Mouse (Mus musculus) intestine, embryonic 14.5 days (tissue): ENCODE results near the gene Plxna1. TPM values are rescaled to one million over a fixed set of nuclear protein-coding genes. Genes with fewer than 3 reads are reported as not detected.

ENCODE experiments used
- ATAC-seq: fragments of 200-750 bp; cut with Nextera tagmentation; replicated peaks from 2 replicates; pipeline ENCODE4 v1.8.0; 2017; ENCODE audit warnings: low read depth, moderate number of reproducible peaks, moderate TSS enrichment, moderate library complexity; ENCODE audit not compliant: low FRiP score, low TSS enrichment
- DNase-seq: peaks from one replicate; pipeline ENCODE4 v3.0.0-alpha.2; 2018; ENCODE audit warnings: low spot score
- H3K27ac ChIP-seq: fragments of 300-500 bp; sonication (generic); 2 replicates; pipeline ENCODE4 v1.5.1; 2014; ENCODE audit warnings: low read depth, mild to moderate bottlenecking, control low read depth
- H3K27me3 ChIP-seq: fragments of 300-500 bp; sonication (generic); replicated peaks from 2 replicates; pipeline ENCODE4 v1.6.1; 2014; ENCODE audit warnings: low read length, control low read depth; ENCODE audit not compliant: control insufficient read depth, insufficient read depth
- H3K36me3 ChIP-seq: fragments of 300-500 bp; sonication (generic); 2 replicates; pipeline ENCODE4 v1.6.1; 2014; ENCODE audit warnings: low read length, control low read depth; ENCODE audit not compliant: control insufficient read depth, insufficient read depth
- H3K4me1 ChIP-seq: fragments of 300-500 bp; sonication (generic); replicated peaks from 2 replicates; pipeline ENCODE4 v1.6.1; 2014; ENCODE audit warnings: low read length, control low read depth, mixed read lengths; ENCODE audit not compliant: control insufficient read depth, insufficient read depth
- H3K4me2 ChIP-seq: fragments of 300-500 bp; sonication (generic); 2 replicates; pipeline ENCODE4 v1.6.1; 2014; ENCODE audit warnings: low read length
- H3K4me3 ChIP-seq: fragments of 300-500 bp; sonication (generic); 2 replicates; pipeline ENCODE4 v1.5.1; 2014; ENCODE audit warnings: low read depth, low read length, control low read depth, mixed read lengths
- H3K9ac ChIP-seq: fragments of 300-500 bp; sonication (generic); 2 replicates; pipeline ENCODE4 v1.6.1; 2014; ENCODE audit warnings: mild to moderate bottlenecking, low read length
- H3K9me3 ChIP-seq: fragments of 300-500 bp; sonication (generic); 2 replicates; pipeline ENCODE4 v1.6.1; 2016; ENCODE audit warnings: low read length, control low read depth; ENCODE audit not compliant: control insufficient read depth
- WGBS: fragments of 180-500 bp; shearing (Covaris S2); extraction: QIAGEN DNeasy Blood & Tissue Kit; methylation state at CpG from one replicate; pipeline ENCODE4 v1.1.7; 2014; 5-methylcytosine and 5-hydroxymethylcytosine counted together
- polyA plus RNA-seq: library from polyadenylated mRNA; unstranded; fragments of >200 nt; fragmentation: Nextera tagmentation; extraction: Ambion mirVana; gene quantifications from 2 replicates; pipeline ENCODE4 v1.2.1, GENCODE M21; 2014

The Plxna1 gene
- polyA plus RNA-seq, 1 experiment from 2014 or later = 20.6 TPM

GRCm38 (mm10) chr6:89267181-89267580 lies 95.2 kb downstream of the Plxna1 start:
- DNase-seq = no peak
- H3K27ac ChIP-seq = no peak overlapping the region
- H3K27me3 ChIP-seq = no peaks in the 10 kb centered on the region
- no peaks in the 10 kb centered on the region for H3K4me1 ChIP-seq
- H3K4me3 ChIP-seq = no peak overlapping the region
- no peak overlapping the region for H3K4me2 ChIP-seq
- H3K36me3 ChIP-seq = no peaks in the 10 kb centered on the region
- whole genome bisulfite sequencing = 77% methylated on average over 5 of the region's 5 CpGs
- no peak overlapping the region for H3K9ac ChIP-seq
- no peak for ATAC-seq
- H3K9me3 ChIP-seq = no peaks in the 10 kb centered on the region

Other genes with a start within 250 kb of the Plxna1 start
- gene Chchd6, start 233.0 kb upstream of the Plxna1 start, polyA plus RNA-seq = 57.2 and 59.9 TPM in 2 replicates